Mouse (Mus musculus) neural tube, embryonic 12.5 days (tissue): ENCODE data around the gene Gimap1. TPM values are rescaled to one million over a fixed set of nuclear protein-coding genes. Genes with fewer than 3 reads are reported as not detected.

Experiments
- ATAC-seq: fragments of 200-750 bp; cut with Nextera tagmentation; 2 replicates; pipeline ENCODE4 v1.8.0; 2017; ENCODE audit warnings: low read depth, mild to moderate bottlenecking, moderate TSS enrichment, moderate library complexity; ENCODE audit not compliant: low FRiP score
- H3K27ac ChIP-seq: fragments of 300-500 bp; sonication (generic); 2 replicates; pipeline ENCODE4 v1.5.1; 2016
- H3K27me3 ChIP-seq: fragments of 300-500 bp; sonication (generic); replicated peaks from 2 replicates; pipeline ENCODE4 v1.6.1; 2016; ENCODE audit warnings: mild to moderate bottlenecking
- H3K36me3 ChIP-seq: fragments of 300-500 bp; sonication (generic); 2 replicates; pipeline ENCODE4 v1.6.1; 2016; ENCODE audit warnings: mild to moderate bottlenecking
- H3K4me1 ChIP-seq: fragments of 300-500 bp; sonication (generic); 2 replicates; pipeline ENCODE4 v1.6.1; 2016
- H3K4me2 ChIP-seq: fragments of 300-500 bp; sonication (generic); replicated peaks from 2 replicates; pipeline ENCODE4 v1.6.1; 2016; ENCODE audit warnings: mild to moderate bottlenecking
- H3K4me3 ChIP-seq: fragments of 300-500 bp; sonication (generic); 2 replicates; pipeline ENCODE4 v1.5.1; 2016
- H3K9ac ChIP-seq: fragments of 300-500 bp; sonication (generic); 2 replicates; pipeline ENCODE4 v1.6.1; 2016; ENCODE audit warnings: mild to moderate bottlenecking
- H3K9me3 ChIP-seq: fragments of 300-500 bp; sonication (generic); 2 replicates; pipeline ENCODE4 v1.6.1; 2016; ENCODE audit warnings: mild to moderate bottlenecking
- WGBS: fragments of 180-500 bp; shearing (Covaris S2); methylation state at CpG from one replicate; pipeline ENCODE4 v1.1.7; 2016; 5-methylcytosine and 5-hydroxymethylcytosine counted together
- polyA plus RNA-seq: library from polyadenylated mRNA; unstranded; fragments of >200 nt; fragmentation: Nextera tagmentation; extraction: Ambion mirVana; gene quantifications from 2 replicates; pipeline ENCODE4 v1.2.1, GENCODE M21; 2016

Gimap1 gene
- polyA plus RNA-seq, 1 experiment from 2014 or later = 8.3 TPM

DNA sequence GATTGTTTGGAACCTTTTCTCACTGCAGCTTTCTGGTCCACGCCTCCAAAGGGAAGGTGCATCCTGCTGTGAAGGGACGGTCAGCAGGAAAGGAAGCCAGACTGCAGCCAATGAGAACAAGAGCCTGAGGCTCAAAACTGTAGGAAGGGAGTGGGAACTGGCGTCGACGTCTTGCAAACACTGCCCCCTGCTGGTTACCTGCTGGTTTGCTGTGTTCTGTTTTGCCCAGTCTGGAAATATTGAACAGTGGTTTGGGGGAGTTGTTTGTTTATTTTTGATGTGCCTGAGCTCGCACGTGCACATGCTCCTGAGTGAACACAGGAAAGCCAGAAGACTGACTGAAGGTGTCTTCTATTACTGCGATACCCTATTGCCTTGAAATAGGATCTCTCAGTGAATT lies 33.2 kb downstream of the Gimap1 start:
- ATAC-seq = 0 out of 2 replicates have a peak, but pooled peaks have one; percentile 44

DNA sequence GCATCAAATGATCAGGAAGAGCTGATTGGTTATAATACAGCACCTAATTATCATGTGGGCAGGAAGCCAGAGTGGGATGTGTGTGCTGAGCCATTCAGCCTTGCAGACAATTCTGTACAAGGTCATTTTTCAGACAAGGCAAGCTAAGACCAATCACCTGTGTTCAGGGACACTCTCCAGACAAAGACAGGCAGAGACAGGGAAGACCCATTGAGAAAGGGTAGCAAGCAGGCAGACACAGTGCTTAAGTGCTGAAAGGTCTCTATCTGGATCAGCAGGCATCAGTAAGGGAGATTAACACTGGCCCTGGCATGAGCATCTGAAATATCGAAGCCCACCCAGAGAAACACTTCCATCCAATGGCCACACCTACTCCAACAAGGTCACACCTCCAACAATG lies 45.6 kb downstream of the Gimap1 start:
- H3K9me3 ChIP-seq = no peaks in the 10 kb centered on the region
- no peaks in the 10 kb centered on the region for H3K27me3 ChIP-seq
- H3K36me3 ChIP-seq = no peaks in the 10 kb centered on the region
- ATAC-seq = no peak
- no peaks in the 10 kb centered on the region for H3K4me1 ChIP-seq
- no peak overlapping the region for H3K4me2 ChIP-seq
- H3K4me3 ChIP-seq = no peak overlapping the region
- no peak overlapping the region for H3K27ac ChIP-seq
- WGBS = 90% methylated on average over 1 of the region's 1 CpGs
- no peak overlapping the region for H3K9ac ChIP-seq

More for the DNA sequence above, 33.2 kb downstream of the Gimap1 start:
- Histone ChIP-seq H3K4me3 (no peak overlapping the region), H3K4me2 (no peak overlapping the region), H3K4me1 (no peaks in the 10 kb centered on the region), H3K9ac (no peak overlapping the region), H3K27me3 (no peaks in the 10 kb centered on the region), H3K9me3 (no peaks in the 10 kb centered on the region), H3K27ac (no peak overlapping the region), H3K36me3 (no peaks in the 10 kb centered on the region)
- WGBS = 12% methylated on average over 8 of the region's 8 CpGs

DNA sequence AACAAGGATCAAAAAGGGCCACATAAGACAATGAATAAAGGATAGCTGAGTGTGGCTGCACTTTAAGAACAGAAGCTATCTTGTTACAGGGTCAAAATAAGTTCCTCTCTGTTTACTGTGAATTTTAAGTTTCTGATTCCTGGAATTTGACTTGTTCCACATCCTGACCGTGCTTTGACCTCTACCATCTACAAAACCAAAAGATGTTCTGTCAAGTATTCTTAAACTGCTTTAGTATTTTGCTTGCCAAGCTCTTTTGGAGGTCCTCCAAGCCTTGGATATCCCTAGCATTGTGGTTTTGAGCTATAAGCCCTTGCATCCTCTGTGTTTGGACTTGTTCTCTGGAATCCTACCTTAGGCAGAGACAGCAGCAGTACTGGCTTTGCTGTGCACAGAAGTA lies 46.3 kb downstream of the Gimap1 start:
- 70% methylated on average over 1 of the region's 1 CpGs for WGBS
- Histone ChIP-seq H3K36me3 (no peaks in the 10 kb centered on the region), H3K4me1 (no peaks in the 10 kb centered on the region)

DNA sequence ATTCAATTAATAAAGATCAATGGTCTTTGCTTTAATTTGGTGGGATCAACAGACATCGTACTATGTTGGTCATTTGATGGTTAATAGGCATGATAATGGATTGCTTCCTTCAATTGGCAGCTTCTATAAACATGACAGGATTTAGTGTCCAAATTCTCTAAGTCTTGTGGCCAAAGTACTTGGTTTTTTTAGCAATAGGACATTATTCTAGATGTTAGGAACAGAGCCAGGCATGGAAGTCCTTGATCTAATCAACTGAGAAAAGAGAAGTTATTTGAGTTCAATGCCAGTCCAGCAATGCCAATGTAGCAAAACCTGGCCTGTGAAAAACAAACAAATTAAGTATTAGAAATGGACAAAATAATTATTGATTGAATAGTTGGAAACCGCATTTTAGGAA lies 46.7 kb downstream of the Gimap1 start:
- no peak overlapping the region for H3K27ac ChIP-seq
- H3K27me3 ChIP-seq = no peaks in the 10 kb centered on the region
- H3K9me3 ChIP-seq = no peaks in the 10 kb centered on the region
- ATAC-seq = no peak
- no peak overlapping the region for H3K4me3 ChIP-seq
- WGBS = 81% methylated on average over 2 of the region's 2 CpGs
- no peak overlapping the region for H3K9ac ChIP-seq
- no peaks in the 10 kb centered on the region for H3K4me1 ChIP-seq
- no peaks in the 10 kb centered on the region for H3K36me3 ChIP-seq
- H3K4me2 ChIP-seq = no peak overlapping the region

More for the DNA sequence above, 46.3 kb downstream of the Gimap1 start:
- Histone ChIP-seq H3K27me3 (no peaks in the 10 kb centered on the region), H3K4me2 (no peak overlapping the region), H3K9me3 (no peaks in the 10 kb centered on the region), H3K4me3 (no peak overlapping the region), H3K9ac (no peak overlapping the region), H3K27ac (no peak overlapping the region)
- ATAC-seq = no peak

DNA sequence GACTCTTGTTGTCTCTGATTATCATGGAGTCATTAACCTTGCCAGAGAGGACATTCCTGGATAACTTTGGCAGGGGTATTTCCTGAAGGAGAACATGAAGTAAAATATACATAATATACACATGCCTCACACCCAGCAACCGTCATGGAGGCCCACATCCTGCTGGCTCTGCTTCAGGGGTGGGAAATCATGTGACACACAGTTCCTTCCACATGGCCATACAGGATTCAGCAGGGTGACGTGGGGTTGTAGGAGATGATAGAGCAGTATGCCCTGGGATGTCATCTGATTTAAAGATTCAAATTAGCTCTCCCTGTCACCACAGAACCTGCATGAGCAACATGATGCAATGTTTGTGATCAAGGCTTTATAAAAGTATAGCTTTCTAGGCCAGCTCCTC lies 49.0 kb downstream of the Gimap1 start:
- Histone ChIP-seq H3K27ac (no peak overlapping the region), H3K9ac (no peak overlapping the region), H3K36me3 (no peaks in the 10 kb centered on the region), H3K4me1 (no peaks in the 10 kb centered on the region), H3K4me2 (no peak overlapping the region), H3K4me3 (no peak overlapping the region), H3K9me3 (no peaks in the 10 kb centered on the region), H3K27me3 (no peaks in the 10 kb centered on the region)
- ATAC-seq = no peak
- WGBS = 83% methylated on average over 2 of the region's 2 CpGs

Other genes starting within 250 kb of the Gimap1 start
- 97.7 and 107 TPM in 2 replicates for gene Atp6v0e2, start 201.4 kb upstream of the Gimap1 start, polyA plus RNA-seq
- 15.6 and 20.1 TPM in 2 replicates for gene Lrrc61, start 184.3 kb upstream of the Gimap1 start, polyA plus RNA-seq
- gene Rarres2, start 166.3 kb upstream of the Gimap1 start, polyA plus RNA-seq = 3.9 and 4.7 TPM in 2 replicates
- not detected in 2 replicates for gene Gm45021, start 149.4 kb upstream of the Gimap1 start, polyA plus RNA-seq
- gene Repin1, start 145.2 kb upstream of the Gimap1 start, polyA plus RNA-seq = 42.6 and 44.0 TPM in 2 replicates
- not detected in 2 replicates for gene Gm44965, start 145.1 kb upstream of the Gimap1 start, polyA plus RNA-seq
- 13.8 TPM in 2 replicates for gene Zfp775, start 137.0 kb upstream of the Gimap1 start, polyA plus RNA-seq
- 4.1 and 4.6 TPM in 2 replicates for gene AI854703, start 112.3 kb upstream of the Gimap1 start, polyA plus RNA-seq
- gene Gimap8, start 91.8 kb upstream of the Gimap1 start, polyA plus RNA-seq = 0.70 and 1.1 TPM in 2 replicates
- 2.2 and 2.5 TPM in 2 replicates for gene Gimap9, start 62.9 kb upstream of the Gimap1 start, polyA plus RNA-seq
- 3.1 and 4.3 TPM in 2 replicates for gene Gimap4, start 54.5 kb upstream of the Gimap1 start, polyA plus RNA-seq
- gene Gimap6, start 30.8 kb upstream of the Gimap1 start, polyA plus RNA-seq = 9.6 and 11.4 TPM in 2 replicates
- gene Gm28053, start 20.4 kb upstream of the Gimap1 start, polyA plus RNA-seq = 0.70 TPM in 1 of 2 replicates, not detected in the other
- gene Gimap7, start 20.4 kb upstream of the Gimap1 start, polyA plus RNA-seq = not detected in 2 replicates
- gene Gimap5, start 7.1 kb downstream of the Gimap1 start, polyA plus RNA-seq = 1.4 and 1.8 TPM in 2 replicates
- not detected in 2 replicates for gene Gimap3, start 31.8 kb downstream of the Gimap1 start, polyA plus RNA-seq
- gene Tmem176a, start 101.9 kb downstream of the Gimap1 start, polyA plus RNA-seq = 19.3 and 21.2 TPM in 2 replicates
- gene Tmem176b, start 102.4 kb downstream of the Gimap1 start, polyA plus RNA-seq = 72.6 and 82.3 TPM in 2 replicates
- gene Aoc1, start 133.8 kb downstream of the Gimap1 start, polyA plus RNA-seq = 0.19 TPM in 1 of 2 replicates, not detected in the other
- not detected in 2 replicates for gene 1600015I10Rik, start 190.8 kb downstream of the Gimap1 start, polyA plus RNA-seq
- not detected in 2 replicates for gene Doxl2, start 235.9 kb downstream of the Gimap1 start, polyA plus RNA-seq
- not detected in 2 replicates for gene Svs1, start 247.8 kb downstream of the Gimap1 start, polyA plus RNA-seq